Mouse (Mus musculus): ENCODE results near the gene Pla2g4b.

The Pla2g4b gene

DNA sequence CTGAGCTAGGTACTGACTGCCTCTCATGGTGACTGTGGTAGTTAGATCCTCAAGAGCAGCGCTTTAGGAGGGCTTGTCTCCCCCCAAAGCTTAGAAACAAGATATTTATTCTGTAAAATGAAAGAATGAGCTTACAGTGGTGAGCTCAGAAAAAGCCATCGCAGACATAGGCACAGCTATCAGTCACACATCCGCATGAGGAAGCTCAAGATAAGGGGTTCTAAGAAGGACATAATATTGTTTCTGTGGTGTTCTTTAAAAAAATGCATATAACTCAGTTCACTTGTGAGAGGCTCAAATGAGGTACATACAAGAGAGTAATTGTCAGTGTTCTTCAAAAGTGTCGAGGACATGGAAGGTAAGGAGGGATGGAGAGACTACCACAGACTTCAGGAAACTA lies 17.3 kb upstream of the Pla2g4b start:
- DNase-seq (ENCODE audit: low read depth, low spot score) = no peak

DNA sequence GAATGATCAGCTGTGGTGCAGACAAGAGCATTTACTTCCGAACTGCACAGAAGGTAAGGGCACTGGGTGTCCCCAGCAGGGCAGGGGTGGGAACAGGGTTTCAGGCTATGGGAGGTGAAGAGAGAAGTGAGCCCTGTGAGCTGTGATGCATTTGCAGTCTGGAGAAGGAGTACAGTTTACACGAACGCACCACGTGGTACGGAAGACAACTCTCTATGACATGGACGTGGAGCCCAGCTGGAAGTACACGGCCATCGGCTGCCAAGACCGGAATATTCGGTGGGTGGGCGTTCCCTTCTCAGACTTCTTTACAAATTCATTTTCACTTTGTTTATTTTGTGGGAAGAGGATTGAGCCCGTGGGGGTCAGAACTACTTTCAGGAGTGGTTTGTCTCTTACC lies 15.6 kb upstream of the Pla2g4b start:
- DNase-seq (ENCODE audit: low read depth, low spot score) = no peak

- DNase-seq (ENCODE audit: low read depth, low spot score) = no peak
These were observed 8.9 kb upstream of the Pla2g4b start for GRCm38 (mm10) chr2:120024337-120024736.

- peak; percentile 76 for DNase-seq (ENCODE audit: low read depth, low spot score)
These were observed 6.0 kb upstream of the Pla2g4b start, which contains the start of the genes Jmjd7 and Gm28042 for GRCm38 (mm10) chr2:120026984-120027949. Gene Jmjd7, plus strand, starts transcription at chr2:120027483. Gene Gm28042, plus strand, starts transcription at chr2:120027493.

DNA sequence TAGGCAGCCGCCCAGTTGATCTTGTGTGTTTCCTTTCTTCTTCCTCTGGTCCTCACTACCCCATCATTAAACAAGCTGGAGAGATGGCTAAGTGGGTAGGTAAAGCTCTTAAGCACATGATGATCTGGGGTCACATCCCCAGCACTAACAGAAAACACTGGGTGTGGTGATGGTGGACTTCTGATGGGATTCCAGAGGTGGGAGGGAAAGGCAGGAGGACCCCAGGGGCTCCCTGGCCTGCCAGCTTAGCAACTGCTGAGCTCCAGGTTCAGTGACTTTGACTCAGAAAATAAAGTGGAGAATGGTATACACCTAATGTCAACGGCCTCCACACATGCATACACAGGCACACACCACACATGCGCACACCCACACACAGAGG lies 5.3 kb upstream of the Pla2g4b start:
- DNase-seq (ENCODE audit: low read depth, low spot score) = no peak

DNA sequence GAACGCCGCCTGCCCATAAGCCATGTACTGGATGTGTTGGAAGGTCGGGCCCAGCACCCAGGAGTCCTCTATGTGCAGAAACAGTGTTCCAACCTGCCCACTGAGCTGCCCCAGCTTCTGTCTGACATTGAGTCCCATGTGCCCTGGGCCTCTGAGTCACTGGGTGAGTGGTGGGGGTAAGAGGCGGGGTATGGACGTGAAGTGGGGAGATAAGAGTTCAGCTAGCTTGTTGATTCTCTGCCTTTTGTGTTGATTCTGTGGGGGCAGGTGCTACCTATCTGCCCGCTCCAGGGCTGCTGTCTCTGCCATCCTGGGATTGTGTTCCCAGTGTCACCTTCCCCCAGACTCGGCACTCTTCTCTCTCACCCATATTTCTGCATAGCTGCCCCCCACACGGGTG lies 2.8 kb upstream of the Pla2g4b start:
- DNase-seq (ENCODE audit: low read depth, low spot score) = no peak

- no peak for DNase-seq (ENCODE audit: low read depth, low spot score)
These were observed 509 bp downstream of the Pla2g4b start for GRCm38 (mm10) chr2:120033726-120034125.

- DNase-seq (ENCODE audit: low read depth, low spot score) = no peak
These were observed 4.5 kb downstream of the Pla2g4b start for GRCm38 (mm10) chr2:120037744-120038143.

DNA sequence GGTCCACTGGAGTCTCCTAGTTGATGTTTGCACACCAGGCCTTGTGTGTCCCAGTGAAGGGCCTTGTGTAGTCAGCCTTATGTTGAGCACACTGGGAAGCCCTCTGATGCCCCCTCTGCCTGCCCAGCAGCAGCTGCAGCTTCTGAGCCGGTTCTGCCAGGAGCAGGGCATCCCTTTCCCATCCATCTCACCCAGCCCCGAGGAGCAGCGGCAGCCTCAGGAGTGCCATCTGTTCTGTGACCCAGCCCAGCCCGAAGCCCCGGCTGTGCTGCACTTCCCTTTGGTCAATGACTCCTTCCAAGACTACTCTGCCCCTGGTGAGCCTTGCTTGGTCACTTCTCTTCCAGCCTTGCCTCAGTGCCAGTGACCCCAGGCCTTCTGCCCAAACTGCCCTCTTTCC lies 7.8 kb downstream of the Pla2g4b start:
- no peak for DNase-seq (ENCODE audit: low read depth, low spot score)

- DNase-seq (ENCODE audit: low read depth, low spot score) = peak; percentile 92
These were observed 10.9 kb downstream of the Pla2g4b start for GRCm38 (mm10) chr2:120044101-120044603.

DNA sequence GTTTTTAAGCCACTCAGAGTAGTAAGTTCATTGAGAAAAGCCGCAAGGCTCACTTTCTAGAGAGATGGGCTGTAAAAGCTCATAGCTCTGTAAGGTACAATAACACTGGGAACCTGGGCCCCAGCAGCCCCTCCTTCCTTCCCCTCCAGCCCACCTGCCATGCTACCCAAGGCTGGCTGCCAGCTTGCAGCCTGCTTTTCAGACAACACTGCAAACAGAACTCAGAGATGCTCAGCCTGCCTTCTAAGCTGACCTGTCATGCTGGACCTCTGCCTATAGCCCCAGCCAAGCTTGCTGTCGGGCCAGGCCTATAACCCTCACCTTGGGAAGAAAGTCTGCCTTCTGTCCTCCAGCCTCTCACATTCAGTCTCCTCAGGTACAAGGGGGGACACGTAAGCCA lies 11.5 kb downstream of the Pla2g4b start:
- DNase-seq (ENCODE audit: low read depth, low spot score) = no peak

- DNase-seq (ENCODE audit: low read depth, low spot score) = peak; percentile 74
These were observed 13.5 kb downstream of the Pla2g4b start for GRCm38 (mm10) chr2:120046486-120047310.

GRCm38 (mm10) chr2:120048173-120048572 lies 15.0 kb downstream of the Pla2g4b start:
- no peak for DNase-seq (ENCODE audit: low read depth, low spot score)

DNA sequence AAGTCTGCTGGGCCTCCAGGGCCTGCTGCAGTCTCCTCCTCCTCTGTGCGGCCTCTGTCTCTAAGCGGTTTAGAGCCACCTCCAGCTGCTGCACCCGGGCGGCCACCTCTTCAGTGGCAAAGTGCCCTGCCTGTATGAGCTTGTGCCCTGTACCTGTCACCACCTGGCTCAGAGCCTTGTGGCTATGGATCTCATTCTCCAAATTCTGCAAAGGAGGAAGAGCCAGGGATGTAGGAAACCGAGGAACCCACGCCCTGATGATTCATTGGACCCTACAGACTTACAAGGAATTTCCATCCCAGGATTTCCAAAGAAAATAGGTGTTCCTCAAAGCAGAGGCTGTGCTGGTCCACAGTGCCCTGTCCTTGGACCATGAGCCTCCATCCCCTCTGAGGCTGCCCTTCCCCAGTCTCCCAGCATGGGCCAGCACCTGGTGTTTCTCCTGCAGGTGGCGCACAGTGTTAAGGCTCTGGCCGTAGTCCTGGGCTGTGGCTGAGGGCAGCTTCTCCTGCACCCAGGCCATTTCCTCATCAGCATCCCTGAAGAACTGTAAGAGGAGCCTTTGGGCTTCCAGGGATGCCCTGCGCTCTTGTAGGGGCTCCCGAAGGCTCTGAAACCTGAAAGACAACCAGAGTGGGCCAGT lies 16.5 kb downstream of the Pla2g4b start:
- DNase-seq (ENCODE audit: low read depth, low spot score) = no peak

- no peak for DNase-seq (ENCODE audit: low read depth, low spot score)
These were observed 18.2 kb downstream of the Pla2g4b start for GRCm38 (mm10) chr2:120051405-120051804.

DNA sequence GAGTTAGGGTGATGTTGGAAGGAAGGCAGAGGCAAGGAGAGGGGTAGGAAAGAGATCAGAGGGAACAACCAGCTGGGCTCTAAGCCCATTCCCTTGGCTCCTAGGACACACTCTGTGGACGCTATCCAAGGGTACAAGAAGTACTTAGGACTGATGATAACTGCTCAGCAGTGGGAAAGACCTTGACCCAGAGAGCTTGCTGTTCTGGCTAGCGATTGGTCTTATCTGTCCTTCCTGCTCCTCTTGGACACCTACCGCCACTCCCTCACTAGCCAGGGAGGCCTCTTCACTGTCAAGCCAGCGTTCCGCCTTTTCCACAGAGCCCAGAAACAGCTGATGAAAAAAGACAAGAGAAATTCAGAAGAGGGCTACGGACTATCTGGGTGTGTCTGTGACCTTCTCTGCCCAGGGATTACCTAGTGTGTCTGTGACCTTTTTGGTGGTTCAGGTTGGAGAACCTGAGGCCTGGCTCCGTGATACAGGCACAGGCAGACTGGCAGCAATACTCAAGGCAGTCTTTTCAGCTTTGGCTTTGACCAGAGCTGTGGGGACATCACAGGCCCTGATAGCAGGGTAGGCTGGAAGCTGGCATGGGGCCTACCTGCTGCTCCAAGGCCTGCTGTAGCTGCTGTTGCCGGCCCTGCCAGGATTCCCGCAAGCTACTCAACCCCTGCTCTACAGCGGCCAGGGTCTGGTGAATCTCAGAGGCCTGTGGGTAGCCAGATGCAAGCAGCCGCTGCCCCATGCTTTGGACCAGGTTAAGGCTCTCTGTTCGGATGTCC lies 21.7 kb downstream of the Pla2g4b start:
- DNase-seq (ENCODE audit: low read depth, low spot score) = no peak

GRCm38 (mm10) chr2:120055923-120056322 lies 22.7 kb downstream of the Pla2g4b start:
- DNase-seq (ENCODE audit: low read depth, low spot score) = no peak

DNA sequence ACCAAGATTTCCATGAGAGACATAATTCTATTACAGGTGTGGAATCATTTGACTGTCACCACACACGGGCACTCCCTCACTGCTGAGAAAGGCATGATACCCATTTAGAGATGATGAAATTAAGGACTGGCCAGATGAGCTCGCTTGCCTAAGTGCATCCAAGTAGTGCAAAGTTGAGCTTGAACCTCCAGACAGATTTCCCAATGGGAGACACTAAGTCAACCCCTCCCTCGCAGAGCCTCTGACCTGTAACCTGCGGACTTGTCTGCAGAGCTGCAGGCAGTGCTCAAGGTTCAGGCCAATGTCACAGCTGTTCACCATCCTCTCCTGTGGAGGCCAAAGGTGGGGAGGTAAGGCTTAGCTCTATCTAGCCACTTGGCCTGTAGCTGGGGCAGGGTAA lies 25.6 kb downstream of the Pla2g4b start:
- no peak for DNase-seq (ENCODE audit: low read depth, low spot score)

- DNase-seq (ENCODE audit: low read depth, low spot score) = no peak
These were observed 26.2 kb downstream of the Pla2g4b start for GRCm38 (mm10) chr2:120059466-120059865.

DNA sequence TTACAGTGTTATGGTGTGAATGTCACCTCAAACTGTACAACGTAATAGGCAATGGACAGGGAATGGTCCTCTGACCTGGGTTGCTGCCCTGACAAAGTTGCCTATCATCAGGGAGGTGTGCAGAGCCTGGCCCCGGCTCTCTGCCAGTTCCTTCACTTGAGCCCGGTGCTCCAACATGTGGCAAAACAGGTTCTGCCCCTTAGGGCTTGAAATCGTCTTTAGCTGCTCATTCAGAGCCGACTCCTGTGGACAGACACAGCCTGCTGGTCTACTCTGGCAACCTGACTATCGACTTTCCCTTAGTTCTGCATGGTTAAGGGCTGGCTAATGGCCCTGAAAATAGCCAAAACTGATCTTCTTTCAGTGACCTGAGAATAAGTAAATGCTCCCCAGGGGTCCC lies 27.0 kb downstream of the Pla2g4b start:
- no peak for DNase-seq (ENCODE audit: low read depth, low spot score)

DNA sequence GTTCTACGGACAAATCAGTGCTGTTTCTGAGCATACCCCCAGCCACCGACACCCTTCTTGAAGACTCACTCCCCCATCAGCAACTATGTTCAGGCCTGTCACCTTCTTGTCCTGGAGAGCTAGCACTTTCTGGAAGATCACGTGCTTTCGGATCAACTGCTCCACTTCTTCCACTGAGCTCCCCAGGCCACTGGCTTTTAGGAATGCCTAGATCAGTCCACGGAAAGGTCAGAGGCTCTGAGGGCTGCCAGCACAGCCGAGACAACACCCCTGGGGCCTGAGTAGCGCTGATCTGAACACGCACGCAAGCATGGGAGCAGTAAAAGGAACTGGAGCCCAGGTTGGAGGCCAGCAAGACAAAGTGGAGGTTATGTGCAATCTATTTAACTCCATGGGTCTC lies 27.4 kb downstream of the Pla2g4b start:
- DNase-seq (ENCODE audit: low read depth, low spot score) = no peak

All from telencephalon, adult 2 months (tissue).